Mouse (Mus musculus) spleen, adult 2 months (tissue): ENCODE measurements around the gene Olfr43.

Source experiments
- CTCF ChIP-seq: fragments of 200-500 bp; IDR thresholded peaks from 2 replicates; pipeline ENCODE4 v1.5.1; 2011; ENCODE audit warnings: mild to moderate bottlenecking, inconsistent platforms; ENCODE audit not compliant: insufficient read depth, insufficient read length, insufficient replicate concordance; ENCODE audit errors: extremely low read depth
- POLR2A ChIP-seq: fragments of 200-500 bp; IDR thresholded peaks from 2 replicates; pipeline ENCODE4 v1.6.1; 2011; ENCODE audit warnings: low read depth, low read length, inconsistent platforms

DNA sequence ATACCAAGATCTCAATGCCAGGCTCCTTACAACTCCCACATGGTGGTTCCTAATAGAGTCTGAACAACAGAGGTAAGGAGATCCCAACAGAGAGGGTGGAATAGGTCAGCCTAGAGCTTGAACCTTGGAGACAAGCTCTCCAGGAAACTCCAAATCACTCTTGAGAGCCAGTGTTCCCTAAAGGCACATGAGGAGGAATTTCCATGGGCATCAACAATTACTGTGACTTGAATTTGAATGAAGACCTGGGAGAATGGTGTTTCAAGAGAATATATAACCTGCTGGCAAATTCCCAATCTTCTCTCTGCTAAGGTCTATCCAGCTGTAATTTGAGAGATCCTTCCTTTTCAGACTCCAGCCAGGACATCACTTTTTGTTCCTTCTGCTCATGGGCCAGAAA lies 25.2 kb downstream of the Olfr43 start, which contains the start of gene Olfr403:
- TF ChIP-seq CTCF, result no peak
- no peak for TF ChIP-seq POLR2A
